In genomic region chr14:122367252-122367868, GRCm38 (mm10) we compare ENCODE assay signal across 16 mouse cellular contexts.
DNase-seq lines count a peak whose midpoint lies in the region; ATAC-seq and TF ChIP-seq lines count a peak whose summit lies in the region.
"Had no signal": no experiment of that assay in that cellular context is flagged by ENCODE, and none has a peak within 500 bp of the region (broad histone marks: within the 10 kb centered on the region; RNA-seq: fewer than 3 reads in every experiment).

No protein-coding gene starts in this region.

- no peak for DNase-seq in kidney, postnatal 0 days (ENCODE audit: low spot score)
- DNase-seq in kidney, adult 8-10 months, result no peak
- peak; percentile 83 to 84 for DNase-seq in cerebellum, postnatal 25 days
- peak; percentile 31 for DNase-seq in neural tube, embryonic 11.5 days (ENCODE audit: low spot score)
- no peak for DNase-seq in frontal cortex, postnatal 25 days (ENCODE audit: low spot score in 2 of 2)
- no peak for DNase-seq in layer of hippocampus, adult 8-10 months (ENCODE audit: low spot score in 2 of 2)
- DNase-seq: heart, adult 2 months; heart, postnatal 36 days; layer of hippocampus, adult 9-11 months; right cerebral cortex, postnatal 14 days; thymus, postnatal 25 days had no signal

- no peaks in the 10 kb centered on the region for H3K27me3 ChIP-seq in kidney, postnatal 0 days (ENCODE audit: insufficient read depth, low read length)
- H3K27me3 ChIP-seq in neural tube, embryonic 11.5 days (ENCODE audit: control insufficient read depth, insufficient read depth, low read length), result no peaks in the 10 kb centered on the region
- no peaks in the 10 kb centered on the region for H3K27me3 ChIP-seq in intestine, embryonic 15.5 days (replicated peaks)

- peaks cover 3% of the 10 kb centered on the region for H3K4me1 ChIP-seq in kidney, postnatal 0 days (replicated peaks; ENCODE audit: insufficient read depth, low read length)
- H3K4me1 ChIP-seq in neural tube, embryonic 11.5 days (ENCODE audit: control insufficient read depth, insufficient read depth, low read length), result no peaks in the 10 kb centered on the region
- H3K4me1 ChIP-seq in intestine, embryonic 15.5 days (replicated peaks), result no peaks in the 10 kb centered on the region

- no peak overlapping the region for H3K9ac ChIP-seq in kidney, postnatal 0 days (ENCODE audit: low read depth, low read length)
- no peak overlapping the region for H3K9ac ChIP-seq in neural tube, embryonic 11.5 days (ENCODE audit: low read length)
- H3K9ac ChIP-seq in intestine, embryonic 15.5 days, result no peak overlapping the region

- no peak for TF ChIP-seq CTCF in kidney, postnatal 0 days (IDR thresholded peaks at IDR 0.05; ENCODE audit: low read depth)

- H3K4me3 ChIP-seq in kidney, postnatal 0 days (replicated peaks; ENCODE audit: low read depth, low read length), result peak overlapping the region; percentile 7; the same call in 1 of the 2 replicates
- H3K4me3 ChIP-seq in neural tube, embryonic 11.5 days (ENCODE audit: low read depth, low read length), result no peak overlapping the region
- H3K4me3 ChIP-seq in intestine, embryonic 15.5 days (replicated peaks), result no peak overlapping the region
- H3K4me3 ChIP-seq: embryonic facial prominence, embryonic 10.5 days; heart, adult 2 months had no signal

- H3K4me2 ChIP-seq in kidney, postnatal 0 days (ENCODE audit: low read length), result peak overlapping the region; percentile 34
- no peak overlapping the region for H3K4me2 ChIP-seq in neural tube, embryonic 11.5 days (ENCODE audit: low read depth)
- H3K4me2 ChIP-seq in intestine, embryonic 15.5 days (replicated peaks), result no peak overlapping the region
- H3K4me2 ChIP-seq: liver, embryonic 11.5 days had no signal

- WGBS in kidney, postnatal 0 days, result 51% methylated on average over 28 of the region's 28 CpGs
- WGBS in neural tube, embryonic 11.5 days, result 64% methylated on average over 28 of the region's 28 CpGs
- 84% methylated on average over 28 of the region's 28 CpGs for WGBS in intestine, embryonic 15.5 days

- no peak; the same call in 1 of the 2 replicates for ATAC-seq in kidney, postnatal 0 days (replicated peaks; ENCODE audit: low FRiP score, low read depth)
- ATAC-seq in cerebellum, adult (ENCODE audit: insufficient number of reproducible peaks, low FRiP score, low TSS enrichment), result peak; percentile 62; the same call in 1 of the 2 replicates
- no peak for ATAC-seq in neural tube, embryonic 11.5 days (ENCODE audit: insufficient read depth, low FRiP score, low TSS enrichment)
- no peak for ATAC-seq in intestine, embryonic 15.5 days

- H3K27ac ChIP-seq in kidney, postnatal 0 days, result no peak overlapping the region
- no peak overlapping the region for H3K27ac ChIP-seq in neural tube, embryonic 11.5 days (ENCODE audit: low read depth, low read length)
- no peak overlapping the region for H3K27ac ChIP-seq in intestine, embryonic 15.5 days
- H3K27ac ChIP-seq: embryonic facial prominence, embryonic 10.5 days; heart, adult 2 months; macrophage had no signal

- H3K9me3 ChIP-seq in kidney, postnatal 0 days (replicated peaks; ENCODE audit: low read length), result no peaks in the 10 kb centered on the region
- H3K9me3 ChIP-seq in neural tube, embryonic 11.5 days (ENCODE audit: control insufficient read depth, low read length), result no peaks in the 10 kb centered on the region
- no peaks in the 10 kb centered on the region for H3K9me3 ChIP-seq in intestine, embryonic 15.5 days
- H3K9me3 ChIP-seq: embryonic facial prominence, embryonic 10.5 days had no signal

- no peaks in the 10 kb centered on the region for H3K36me3 ChIP-seq in kidney, postnatal 0 days (ENCODE audit: insufficient read depth, low read length)
- no peaks in the 10 kb centered on the region for H3K36me3 ChIP-seq in neural tube, embryonic 11.5 days (ENCODE audit: control insufficient read depth, insufficient read depth, low read length)
- no peaks in the 10 kb centered on the region for H3K36me3 ChIP-seq in intestine, embryonic 15.5 days
- H3K36me3 ChIP-seq: embryonic facial prominence, embryonic 10.5 days had no signal

Comparison
In these comparisons a context has a peak if more than half of its experiments do, and no peak if none do; other contexts are left out.
1. DNase-seq: peak in cerebellum, postnatal 25 days (2 of 2) and neural tube, embryonic 11.5 days (single experiment); none in kidney, postnatal 0 days (single experiment), kidney, adult 8-10 months (0 of 2), frontal cortex, postnatal 25 days (0 of 2) and layer of hippocampus, adult 8-10 months (0 of 2).